Mouse (Mus musculus) heart, postnatal 36 days (tissue): ENCODE results near the gene Pheta1. TPM values are rescaled to one million over a fixed set of nuclear protein-coding genes. Genes with fewer than 3 reads are reported as not detected.

ENCODE experiments used
- DNase-seq, 2 experiments: peaks; one replicate each; pipeline ENCODE4 v3.0.0; 2021 to 2022
- intact Hi-C: fragments of 180-260 bp; cut with DNase I; formaldehyde crosslinking; loops from one replicate; pipeline ENCODE4 v1.15.1; 2025
- total RNA-seq, 2 experiments: library from RNA; stranded (reverse); gene quantifications; 2 replicates each; pipeline ENCODE4 v1.2.3; 2021

Gene Pheta1
- total RNA-seq: 10 to 100 TPM; 11.6 to 12.6 TPM

GRCm38 (mm10) chr5:121848743-121849142, at the start of gene Pheta1:
Pheta1 (plus strand) TSS chr5:121848984.
- DNase-seq: peak; percentile 95 to 96
- intact Hi-C loops: no loop called here

- no peak for DNase-seq
- intact Hi-C loops: loop anchor here (5.0 kb wide), 1 partner anchor 35 kb away; no protein-coding TSS in a partner anchor
Measured at GRCm38 (mm10) chr5:121807186-121807585, 41.6 kb upstream of the Pheta1 start.

GRCm38 (mm10) chr5:121808202-121808601, 40.6 kb upstream of the Pheta1 start:
- intact Hi-C loops: loop anchor here (5.0 kb wide), 1 partner anchor 34 kb away; no protein-coding TSS in a partner anchor
- DNase-seq: no peak

- intact Hi-C loops: loop anchor here (5.0 kb wide), 1 partner anchor 33 kb away; no protein-coding TSS in a partner anchor
- DNase-seq: peak in 1 of 2 experiments; percentile 58
Measured at GRCm38 (mm10) chr5:121809667-121810224, 39.0 kb upstream of the Pheta1 start.

GRCm38 (mm10) chr5:121810331-121811151, 38.2 kb upstream of the Pheta1 start:
- intact Hi-C loops: no loop called here
- DNase-seq: no peak

GRCm38 (mm10) chr5:121811485-121811931, 37.3 kb upstream of the Pheta1 start:
- intact Hi-C loops: no loop called here
- no peak for DNase-seq

- intact Hi-C loops: no loop called here
- DNase-seq: no peak
Measured at GRCm38 (mm10) chr5:121812526-121813243, 36.1 kb upstream of the Pheta1 start.

GRCm38 (mm10) chr5:121813744-121814143, 35.0 kb upstream of the Pheta1 start:
- DNase-seq: no peak
- intact Hi-C loops: no loop called here

- DNase-seq: peak; percentile 65 to 73
- intact Hi-C loops: no loop called here
Measured at GRCm38 (mm10) chr5:121815067-121815466, 33.7 kb upstream of the Pheta1 start.

GRCm38 (mm10) chr5:121815867-121816380, 32.9 kb upstream of the Pheta1 start:
- intact Hi-C loops: loop anchor here (1.0 kb wide), 1 partner anchor 27 kb away; no protein-coding TSS in a partner anchor
- no peak for DNase-seq

GRCm38 (mm10) chr5:121816611-121817010, 32.2 kb upstream of the Pheta1 start:
- DNase-seq: no peak

GRCm38 (mm10) chr5:121817551-121817950, 31.2 kb upstream of the Pheta1 start:
- intact Hi-C loops: no loop called here
- no peak for DNase-seq

More at GRCm38 (mm10) chr5:121816611-121817010, 32.2 kb upstream of the Pheta1 start:
- intact Hi-C loops: loop anchor here (1.0 kb wide), 1 partner anchor 27 kb away; no protein-coding TSS in a partner anchor

GRCm38 (mm10) chr5:121818401-121818800, 30.4 kb upstream of the Pheta1 start:
- intact Hi-C loops: no loop called here
- DNase-seq: no peak

- DNase-seq: no peak
- intact Hi-C loops: no loop called here
Measured at GRCm38 (mm10) chr5:121818862-121819261, 29.9 kb upstream of the Pheta1 start.

- intact Hi-C loops: no loop called here
- DNase-seq: no peak
Measured at GRCm38 (mm10) chr5:121819559-121819958, 29.2 kb upstream of the Pheta1 start.

- DNase-seq: no peak
- intact Hi-C loops: no loop called here
Measured at GRCm38 (mm10) chr5:121820161-121820560, 28.6 kb upstream of the Pheta1 start.

GRCm38 (mm10) chr5:121820657-121821056, 28.1 kb upstream of the Pheta1 start:
- intact Hi-C loops: no loop called here
- DNase-seq: no peak

- intact Hi-C loops: no loop called here
Measured at GRCm38 (mm10) chr5:121821116-121821515, 27.7 kb upstream of the Pheta1 start.

GRCm38 (mm10) chr5:121821552-121821951, 27.2 kb upstream of the Pheta1 start:
- DNase-seq: no peak
- intact Hi-C loops: no loop called here

More at GRCm38 (mm10) chr5:121821116-121821515, 27.7 kb upstream of the Pheta1 start:
- no peak for DNase-seq

GRCm38 (mm10) chr5:121822786-121823505, 25.8 kb upstream of the Pheta1 start:
- DNase-seq: no peak
- intact Hi-C loops: loop anchor here (2.0 kb wide), 1 partner anchor 14 kb away; the partner anchor contains the start of gene Sh2b3
